Mouse (Mus musculus) heart, postnatal 0 days (tissue): ENCODE data around the gene Cadm2.

Experiments used
- CTCF ChIP-seq: IDR thresholded peaks from 2 replicates; pipeline ENCODE4 v1.5.1; 2016; ENCODE audit warnings: antibody characterized with exemption, control low read depth, low read depth
- EP300 ChIP-seq: IDR thresholded peaks from 2 replicates; pipeline ENCODE4 v1.6.1; 2016; ENCODE audit warnings: antibody characterized with exemption, low read depth

- TF ChIP-seq CTCF, result no peak
- no peak for TF ChIP-seq EP300
These were observed 427.8 kb downstream of the Cadm2 start for GRCm38 (mm10) chr16:67192852-67193415.
